Mouse (Mus musculus) intestine, postnatal 0 days (tissue): Measurements from ENCODE around the gene Secisbp2. TPM values are rescaled to one million over a fixed set of nuclear protein-coding genes. Genes with fewer than 3 reads are reported as not detected.

Source experiments
- ATAC-seq: fragments of 200-750 bp; cut with Nextera tagmentation; 2 replicates; pipeline ENCODE4 v1.8.0; 2017; ENCODE audit warnings: mild to moderate bottlenecking, moderate TSS enrichment, moderate library complexity
- H3K27ac ChIP-seq: fragments of 300-500 bp; sonication (generic); 2 replicates; pipeline ENCODE4 v1.5.1; 2014; ENCODE audit warnings: mild to moderate bottlenecking, low read depth, low read length, moderate library complexity
- H3K27me3 ChIP-seq: fragments of 300-500 bp; sonication (generic); replicated peaks from 2 replicates; pipeline ENCODE4 v1.6.1; 2014; ENCODE audit warnings: low read length, mixed read lengths; ENCODE audit not compliant: control insufficient read depth, insufficient read depth
- H3K36me3 ChIP-seq: fragments of 300-500 bp; sonication (generic); 2 replicates; pipeline ENCODE4 v1.6.1; 2014; ENCODE audit warnings: mild to moderate bottlenecking, moderate library complexity; ENCODE audit not compliant: control insufficient read depth, insufficient read depth
- H3K4me1 ChIP-seq: fragments of 300-500 bp; sonication (generic); replicated peaks from 2 replicates; pipeline ENCODE4 v1.6.1; 2014; ENCODE audit warnings: antibody characterized with exemption, low read length, mixed read lengths; ENCODE audit not compliant: control insufficient read depth, insufficient read depth
- H3K4me2 ChIP-seq: fragments of 300-500 bp; sonication (generic); replicated peaks from 2 replicates; pipeline ENCODE4 v1.6.1; 2014; ENCODE audit warnings: low read depth, mild to moderate bottlenecking, moderate library complexity
- H3K4me3 ChIP-seq: fragments of 300-500 bp; sonication (generic); 2 replicates; pipeline ENCODE4 v1.5.1; 2014; ENCODE audit warnings: low read depth, low read length
- H3K9ac ChIP-seq: fragments of 300-500 bp; sonication (generic); 2 replicates; pipeline ENCODE4 v1.6.1; 2014; ENCODE audit warnings: mild to moderate bottlenecking, low read depth, low read length
- H3K9me3 ChIP-seq: fragments of 300-500 bp; sonication (generic); 2 replicates; pipeline ENCODE4 v1.6.1; 2016; ENCODE audit warnings: mixed run types; ENCODE audit not compliant: control insufficient read depth
- CTCF ChIP-seq: sonication (generic); IDR thresholded peaks from 2 replicates; pipeline ENCODE4 v1.5.1; 2016; ENCODE audit warnings: low read depth, mild to moderate bottlenecking, control low read depth, antibody characterized with exemption, moderate library complexity
- WGBS: fragments of 180-500 bp; shearing (Covaris S2); extraction: QIAGEN DNeasy Blood & Tissue Kit; methylation state at CpG from one replicate; pipeline ENCODE4 v1.1.7; 2014; 5-methylcytosine and 5-hydroxymethylcytosine counted together
- polyA plus RNA-seq: library from polyadenylated mRNA; unstranded; fragments of >200 nt; fragmentation: Nextera tagmentation; extraction: Ambion mirVana; gene quantifications from 2 replicates; pipeline ENCODE4 v1.2.1, GENCODE M21; 2015

Gene Secisbp2
- polyA plus RNA-seq, 1 experiment from 2014 or later, result 20.2 TPM

- Histone ChIP-seq H3K27ac (no peak overlapping the region), H3K9me3 (no peaks in the 10 kb centered on the region), H3K4me3 (peak overlapping the region; percentile 94), H3K4me2 (peak overlapping the region; percentile 76), H3K9ac (0 out of 2 replicates have a peak overlapping the region, but pooled peaks have one; percentile 12), H3K36me3 (no peaks in the 10 kb centered on the region; the same call in 1 of the 2 replicates), H3K27me3 (no peaks in the 10 kb centered on the region), H3K4me1 (no peaks in the 10 kb centered on the region)
- no peak for TF ChIP-seq CTCF
- no peak for ATAC-seq
- 13% methylated on average over 3 of the region's 3 CpGs for WGBS
These were observed 5.0 kb upstream of the Secisbp2 start for GRCm38 (mm10) chr13:51646362-51647027.

GRCm38 (mm10) chr13:51647770-51648169 is 3.7 kb upstream of the Secisbp2 start:
- 0 out of 2 replicates have a peak overlapping the region, but pooled peaks have one; percentile 94 for H3K4me3 ChIP-seq
- H3K27ac ChIP-seq, result no peak overlapping the region
- no peaks in the 10 kb centered on the region for H3K4me1 ChIP-seq
- no peaks in the 10 kb centered on the region for H3K9me3 ChIP-seq
- no peaks in the 10 kb centered on the region; the same call in 1 of the 2 replicates for H3K36me3 ChIP-seq
- H3K4me2 ChIP-seq, result peak overlapping the region; percentile 76; the same call in 1 of the 2 replicates
- H3K27me3 ChIP-seq, result no peaks in the 10 kb centered on the region
- WGBS, result 53% methylated on average over 3 of the region's 3 CpGs
- no peak for ATAC-seq
- H3K9ac ChIP-seq, result no peak overlapping the region
- TF ChIP-seq CTCF, result no peak

- Histone ChIP-seq H3K27ac (no peak overlapping the region), H3K27me3 (no peaks in the 10 kb centered on the region), H3K9ac (no peak overlapping the region), H3K36me3 (peaks cover 2% of the 10 kb centered on the region), H3K4me1 (no peaks in the 10 kb centered on the region), H3K9me3 (no peaks in the 10 kb centered on the region), H3K4me3 (no peak overlapping the region), H3K4me2 (no peak overlapping the region; the same call in 1 of the 2 replicates)
- TF ChIP-seq CTCF, result no peak
- no peak for ATAC-seq
- 75% methylated on average over 4 of the region's 4 CpGs for WGBS
These were observed 3.3 kb upstream of the Secisbp2 start for GRCm38 (mm10) chr13:51648237-51648636.

- Histone ChIP-seq H3K27me3 (no peaks in the 10 kb centered on the region), H3K9me3 (no peaks in the 10 kb centered on the region), H3K27ac (no peak overlapping the region), H3K9ac (no peak overlapping the region), H3K4me1 (no peaks in the 10 kb centered on the region), H3K4me2 (no peak overlapping the region), H3K36me3 (peaks cover 8% of the 10 kb centered on the region), H3K4me3 (no peak overlapping the region)
- 58% methylated on average over 1 of the region's 1 CpGs for WGBS
- ATAC-seq, result no peak
- TF ChIP-seq CTCF, result no peak
These were observed 1.8 kb upstream of the Secisbp2 start for GRCm38 (mm10) chr13:51649740-51650139.

- TF ChIP-seq CTCF, result no peak
- Histone ChIP-seq H3K27me3 (no peaks in the 10 kb centered on the region), H3K4me2 (no peak overlapping the region), H3K9me3 (no peaks in the 10 kb centered on the region), H3K36me3 (peaks cover 43% of the 10 kb centered on the region), H3K4me3 (no peak overlapping the region), H3K27ac (no peak overlapping the region), H3K9ac (no peak overlapping the region), H3K4me1 (no peaks in the 10 kb centered on the region)
- ATAC-seq, result no peak
- WGBS, result 84% methylated on average over 6 of the region's 6 CpGs
These were observed 1.7 kb downstream of the Secisbp2 start for GRCm38 (mm10) chr13:51653159-51653558.

- H3K9ac ChIP-seq, result no peak overlapping the region
- ATAC-seq, result no peak
- H3K4me1 ChIP-seq, result no peaks in the 10 kb centered on the region
- no peak overlapping the region for H3K27ac ChIP-seq
- peaks cover 51% of the 10 kb centered on the region for H3K36me3 ChIP-seq
- no peaks in the 10 kb centered on the region for H3K9me3 ChIP-seq
- H3K4me3 ChIP-seq, result no peak overlapping the region
- 96% methylated on average over 9 of the region's 9 CpGs for WGBS
- no peak for TF ChIP-seq CTCF
- H3K4me2 ChIP-seq, result no peak overlapping the region
- no peaks in the 10 kb centered on the region for H3K27me3 ChIP-seq
These were observed 2.5 kb downstream of the Secisbp2 start for GRCm38 (mm10) chr13:51653961-51654360.
